22 mouse cellular contexts compared by ENCODE assay signal in genomic region chr4:105015496-105015895, GRCm38 (mm10).
A peak's percentile ranks its signal among the peaks of the same experiment; 100 is the strongest.
DNase-seq lines count a peak whose midpoint lies in the region; ATAC-seq and TF ChIP-seq lines count a peak whose summit lies in the region.
"Had no signal": no experiment of that assay in that cellular context is flagged by ENCODE, and none has a peak within 500 bp of the region (broad histone marks: within the 10 kb centered on the region; RNA-seq: fewer than 3 reads in every experiment).

No protein-coding gene starts in this region.

- H3K4me1 ChIP-seq in embryonic facial prominence, embryonic 11.5 days (ENCODE audit: control insufficient read depth, insufficient read depth, low read length) = no peaks in the 10 kb centered on the region
- no peaks in the 10 kb centered on the region; the same call in 1 of the 2 replicates for H3K4me1 ChIP-seq in embryonic facial prominence, embryonic 10.5 days
- no peaks in the 10 kb centered on the region for H3K4me1 ChIP-seq in lung, embryonic 14.5 days (ENCODE audit: insufficient read depth)
- no peaks in the 10 kb centered on the region; the same call in 1 of the 2 replicates for H3K4me1 ChIP-seq in lung, adult 2 months (ENCODE audit: control insufficient read depth, insufficient read depth, low read length)
- H3K4me1 ChIP-seq: embryonic facial prominence, embryonic 15.5 days; hindbrain, embryonic 12.5 days; hindbrain, embryonic 15.5 days had no signal

- no peak overlapping the region for H3K9ac ChIP-seq in embryonic facial prominence, embryonic 11.5 days (replicated peaks; ENCODE audit: low read length)
- H3K9ac ChIP-seq in lung, embryonic 14.5 days = no peak overlapping the region
- H3K9ac ChIP-seq: embryonic facial prominence, embryonic 15.5 days; forebrain, postnatal 0 days; hindbrain, embryonic 12.5 days; hindbrain, embryonic 15.5 days had no signal

- H3K4me2 ChIP-seq in embryonic facial prominence, embryonic 11.5 days (ENCODE audit: low read depth, low read length) = no peak overlapping the region
- no peak overlapping the region for H3K4me2 ChIP-seq in lung, embryonic 14.5 days
- H3K4me2 ChIP-seq: embryonic facial prominence, embryonic 15.5 days; heart, embryonic 11.5 days; hindbrain, embryonic 12.5 days; hindbrain, embryonic 15.5 days had no signal

- no peaks in the 10 kb centered on the region for H3K9me3 ChIP-seq in embryonic facial prominence, embryonic 11.5 days (replicated peaks; ENCODE audit: control insufficient read depth, low read length)
- no peaks in the 10 kb centered on the region for H3K9me3 ChIP-seq in embryonic facial prominence, embryonic 10.5 days
- H3K9me3 ChIP-seq in lung, embryonic 14.5 days (ENCODE audit: low read depth, low read length) = no peaks in the 10 kb centered on the region
- H3K9me3 ChIP-seq: embryonic facial prominence, embryonic 15.5 days; hindbrain, embryonic 12.5 days; hindbrain, embryonic 15.5 days had no signal

- 61% methylated on average over 6 of the region's 6 CpGs for WGBS in embryonic facial prominence, embryonic 11.5 days
- 77% methylated on average over 6 of the region's 6 CpGs for WGBS in embryonic facial prominence, embryonic 10.5 days
- WGBS in lung, embryonic 14.5 days = 32% methylated on average over 6 of the region's 6 CpGs
- 53% methylated on average over 6 of the region's 6 CpGs for WGBS in lung, adult 2 months

- no peaks in the 10 kb centered on the region for H3K27me3 ChIP-seq in embryonic facial prominence, embryonic 11.5 days (ENCODE audit: control insufficient read depth, insufficient read depth, low read length)
- H3K27me3 ChIP-seq in embryonic facial prominence, embryonic 10.5 days (replicated peaks; ENCODE audit: low read depth, poor library complexity, severe bottlenecking) = no peaks in the 10 kb centered on the region
- no peaks in the 10 kb centered on the region for H3K27me3 ChIP-seq in lung, embryonic 14.5 days (ENCODE audit: insufficient read depth, low read length)
- H3K27me3 ChIP-seq: embryonic facial prominence, embryonic 15.5 days; hindbrain, embryonic 12.5 days; hindbrain, embryonic 15.5 days; Patski had no signal

- H3K36me3 ChIP-seq in embryonic facial prominence, embryonic 11.5 days (replicated peaks; ENCODE audit: control insufficient read depth, insufficient read depth, low read depth, low read length) = no peaks in the 10 kb centered on the region
- no peaks in the 10 kb centered on the region for H3K36me3 ChIP-seq in embryonic facial prominence, embryonic 10.5 days (replicated peaks)
- no peaks in the 10 kb centered on the region for H3K36me3 ChIP-seq in lung, embryonic 14.5 days (ENCODE audit: insufficient read depth)
- H3K36me3 ChIP-seq: embryonic facial prominence, embryonic 15.5 days; hindbrain, embryonic 12.5 days; hindbrain, embryonic 15.5 days had no signal

- H3K4me3 ChIP-seq in embryonic facial prominence, embryonic 11.5 days (ENCODE audit: low read depth, low read length) = no peak overlapping the region
- no peak overlapping the region for H3K4me3 ChIP-seq in embryonic facial prominence, embryonic 10.5 days
- no peak overlapping the region for H3K4me3 ChIP-seq in lung, embryonic 14.5 days (ENCODE audit: low read depth, low read length)
- no peak overlapping the region for H3K4me3 ChIP-seq in lung, adult 2 months (replicated peaks; ENCODE audit: extremely low read depth, low read depth, low read length)
- H3K4me3 ChIP-seq: embryonic facial prominence, embryonic 15.5 days; gastrocnemius, adult 2 months; hindbrain, embryonic 12.5 days; hindbrain, embryonic 15.5 days had no signal

- TF ChIP-seq POLR2A in lung, adult 2 months (IDR thresholded peaks at IDR 0.05; ENCODE audit: borderline replicate concordance, extremely low read depth, low read depth, low read length) = no peak

- DNase-seq in embryonic facial prominence, embryonic 11.5 days (ENCODE audit: low spot score) = peak; percentile 5
- no peak for DNase-seq in embryonic facial prominence, embryonic 10.5 days (ENCODE audit: low spot score)
- DNase-seq in lung, embryonic 14.5 days = peak; percentile 69
- DNase-seq in lung, adult 2 months = no peak
- peak; percentile 12 for DNase-seq in lung, postnatal 14 days
- DNase-seq in lung, postnatal 10 days = no peak
- no peak for DNase-seq in adrenal gland, adult 18-20 months (ENCODE audit: low spot score in 2 of 2)
- DNase-seq: adrenal gland, adult 2 months; adrenal gland, postnatal 14 days; cerebellum, adult 11 months; cerebellum, adult 2 months; cerebellum, adult 9-11 months; cerebellum, postnatal 25 days; gastrocnemius, adult 2 months; gastrocnemius, postnatal 14 days had no signal

- ATAC-seq in embryonic facial prominence, embryonic 11.5 days (replicated peaks; ENCODE audit: insufficient number of reproducible peaks, low FRiP score, low TSS enrichment, low read depth) = no peak
- no peak for ATAC-seq in lung, embryonic 14.5 days (ENCODE audit: insufficient read depth)
- ATAC-seq: forebrain, embryonic 14.5 days; Patski had no signal

- no peak for TF ChIP-seq CTCF in lung, embryonic 14.5 days (IDR thresholded peaks at IDR 0.05; ENCODE audit: low read depth)
- TF ChIP-seq CTCF in lung, adult 2 months (IDR thresholded peaks at IDR 0.05; ENCODE audit: insufficient read depth, low read length) = no peak

- H3K27ac ChIP-seq in embryonic facial prominence, embryonic 11.5 days (replicated peaks; ENCODE audit: low read depth, low read length) = no peak overlapping the region
- no peak overlapping the region for H3K27ac ChIP-seq in embryonic facial prominence, embryonic 10.5 days (replicated peaks)
- no peak overlapping the region for H3K27ac ChIP-seq in lung, embryonic 14.5 days (ENCODE audit: low read depth)
- H3K27ac ChIP-seq: embryonic facial prominence, embryonic 15.5 days; gastrocnemius, adult 2 months; hindbrain, embryonic 12.5 days; hindbrain, embryonic 15.5 days had no signal

Comparison
In these comparisons a context has a peak if more than half of its experiments do, and no peak if none do; other contexts are left out.
1. DNase-seq: peak in embryonic facial prominence, embryonic 11.5 days (single experiment), lung, embryonic 14.5 days (single experiment) and lung, postnatal 14 days (single experiment); none in embryonic facial prominence, embryonic 10.5 days (single experiment), lung, adult 2 months (single experiment), lung, postnatal 10 days (single experiment) and adrenal gland, adult 18-20 months (0 of 2).